Mouse (Mus musculus) thymus, postnatal 0 days (tissue): ENCODE data around the gene Cd274. TPM values are rescaled to one million over a fixed set of nuclear protein-coding genes. Genes with fewer than 3 reads are reported as not detected.

Experiments
- DNase-seq: peaks from one replicate; pipeline ENCODE4 v3.0.0-alpha.2; 2015; ENCODE audit warnings: low spot score
- polyA plus RNA-seq: library from polyadenylated mRNA; unstranded; fragments of >200 nt; fragmentation: Nextera tagmentation; extraction: Ambion mirVana; gene quantifications from 2 replicates; pipeline ENCODE4 v1.2.1, GENCODE M21; 2015

The Cd274 gene
- polyA plus RNA-seq, 1 experiment from 2014 or later: 11.3 TPM

GRCm38 (mm10) chr19:29364076-29364475, 3.2 kb upstream of the Cd274 start:
- no peak for DNase-seq

DNA sequence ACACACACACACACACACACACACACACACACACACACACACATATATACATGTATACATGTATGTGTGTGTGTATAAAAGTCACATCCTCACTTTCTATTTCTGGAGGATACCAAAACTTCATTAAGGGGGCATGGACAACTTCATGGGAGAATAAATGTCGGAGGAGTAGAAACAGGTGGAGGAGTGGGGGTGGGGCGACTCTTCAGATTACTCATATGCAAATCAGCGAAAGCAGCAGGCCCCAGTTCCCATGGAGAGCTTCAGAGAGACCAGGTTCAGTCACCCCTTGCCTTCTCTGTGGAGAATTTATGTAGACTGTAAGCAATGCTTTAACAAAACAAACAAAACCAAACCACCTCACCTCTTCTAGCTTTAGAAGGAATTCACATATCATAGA, 2.1 kb upstream of the Cd274 start:
- peak; percentile 36 for DNase-seq

- DNase-seq: no peak
Observed at GRCm38 (mm10) chr19:29366226-29366968, 858 bp upstream of the Cd274 start.

DNA sequence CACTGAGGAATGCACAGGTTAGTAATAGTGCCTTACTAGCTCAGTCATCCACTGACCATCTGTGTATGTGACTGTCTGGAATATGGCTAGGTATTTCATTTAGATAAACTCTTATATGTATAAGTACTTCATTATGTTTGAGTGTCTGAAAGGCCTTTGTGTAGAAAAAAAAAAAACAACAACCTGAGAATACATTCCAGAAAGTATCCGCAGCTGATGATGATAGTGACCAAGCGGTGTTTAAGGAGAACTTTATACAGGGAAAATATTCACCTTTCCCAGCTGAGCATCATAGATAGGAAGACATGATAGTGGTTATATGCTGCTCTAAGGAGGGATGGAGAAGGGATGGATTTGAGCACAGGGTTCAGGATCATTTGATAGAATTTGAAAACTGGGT, 786 bp downstream of the Cd274 start:
- DNase-seq: no peak

GRCm38 (mm10) chr19:29368671-29369309, 1.5 kb downstream of the Cd274 start:
- no peak for DNase-seq

GRCm38 (mm10) chr19:29370112-29370511, 2.9 kb downstream of the Cd274 start:
- DNase-seq: no peak

- DNase-seq: peak; percentile 20
Observed at GRCm38 (mm10) chr19:29370545-29371283, 3.5 kb downstream of the Cd274 start.

- DNase-seq: peak; percentile 40
Observed at GRCm38 (mm10) chr19:29371284-29372081, 4.2 kb downstream of the Cd274 start.

DNA sequence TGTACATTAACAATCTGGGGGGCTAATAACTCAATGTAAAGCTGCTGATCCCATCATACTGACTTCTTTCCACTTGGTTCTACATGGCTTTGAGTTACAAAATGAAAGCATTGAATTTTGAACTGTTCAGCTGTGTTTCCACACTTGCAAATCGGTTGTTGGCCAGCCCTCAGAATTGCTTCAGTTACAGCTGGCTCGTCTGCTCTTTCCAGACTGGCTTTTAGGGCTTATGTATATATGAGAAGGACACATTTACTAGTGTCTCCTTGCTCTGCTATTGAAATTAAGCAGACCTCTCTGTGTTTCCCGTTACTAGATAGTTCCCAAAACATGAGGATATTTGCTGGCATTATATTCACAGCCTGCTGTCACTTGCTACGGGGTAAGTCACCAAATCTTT, 4.9 kb downstream of the Cd274 start:
- peak; percentile 47 for DNase-seq

- DNase-seq: no peak
Observed at GRCm38 (mm10) chr19:29372621-29373020, 5.4 kb downstream of the Cd274 start.

DNA sequence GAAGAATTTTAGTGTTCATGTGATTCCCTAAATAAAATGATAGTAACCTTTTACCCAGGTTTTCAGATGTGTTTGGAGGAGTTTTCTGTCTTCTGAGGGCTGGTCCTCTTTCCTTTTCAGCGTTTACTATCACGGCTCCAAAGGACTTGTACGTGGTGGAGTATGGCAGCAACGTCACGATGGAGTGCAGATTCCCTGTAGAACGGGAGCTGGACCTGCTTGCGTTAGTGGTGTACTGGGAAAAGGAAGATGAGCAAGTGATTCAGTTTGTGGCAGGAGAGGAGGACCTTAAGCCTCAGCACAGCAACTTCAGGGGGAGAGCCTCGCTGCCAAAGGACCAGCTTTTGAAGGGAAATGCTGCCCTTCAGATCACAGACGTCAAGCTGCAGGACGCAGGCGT, 6.2 kb downstream of the Cd274 start:
- DNase-seq: no peak

DNA sequence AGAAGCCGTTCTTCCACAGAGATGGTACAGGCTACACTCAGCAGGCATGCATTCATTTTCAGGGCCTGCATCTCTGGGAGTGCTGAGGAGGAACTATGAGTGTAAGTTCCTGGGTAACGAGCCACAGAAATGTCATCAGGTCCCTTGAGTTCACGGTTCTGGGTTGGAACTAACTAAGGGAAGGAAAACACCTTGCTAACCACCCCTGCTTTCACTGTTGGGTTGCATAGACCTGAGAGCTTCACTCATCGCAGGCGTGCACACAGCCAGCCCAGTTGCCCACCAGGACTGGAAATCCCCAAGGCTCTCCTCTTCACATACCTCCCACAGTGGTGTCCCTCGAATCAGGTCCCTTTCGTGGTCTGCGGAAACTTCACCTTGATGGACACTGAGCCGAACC, 7.7 kb downstream of the Cd274 start:
- no peak for DNase-seq

DNA sequence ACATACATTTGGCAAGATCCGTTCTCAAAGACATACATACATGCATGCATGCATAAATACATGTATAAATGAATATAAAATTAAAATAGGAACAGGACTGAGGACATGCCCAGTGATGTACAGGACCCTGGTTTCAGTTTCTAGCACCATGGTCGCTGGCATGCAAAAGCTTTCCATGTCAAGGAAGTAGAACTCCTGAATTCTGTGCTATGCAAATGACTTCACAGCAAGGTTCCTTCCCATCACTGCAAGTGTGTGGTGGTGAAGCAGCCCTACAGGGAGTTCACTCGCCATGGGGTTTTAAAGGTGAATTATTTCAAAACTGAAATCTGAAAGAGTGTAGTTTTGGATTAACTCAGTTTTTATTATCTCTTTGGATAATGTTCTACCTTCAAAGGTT, 9.1 kb downstream of the Cd274 start:
- DNase-seq: no peak

GRCm38 (mm10) chr19:29379839-29380603, 12.8 kb downstream of the Cd274 start:
- no peak for DNase-seq

DNA sequence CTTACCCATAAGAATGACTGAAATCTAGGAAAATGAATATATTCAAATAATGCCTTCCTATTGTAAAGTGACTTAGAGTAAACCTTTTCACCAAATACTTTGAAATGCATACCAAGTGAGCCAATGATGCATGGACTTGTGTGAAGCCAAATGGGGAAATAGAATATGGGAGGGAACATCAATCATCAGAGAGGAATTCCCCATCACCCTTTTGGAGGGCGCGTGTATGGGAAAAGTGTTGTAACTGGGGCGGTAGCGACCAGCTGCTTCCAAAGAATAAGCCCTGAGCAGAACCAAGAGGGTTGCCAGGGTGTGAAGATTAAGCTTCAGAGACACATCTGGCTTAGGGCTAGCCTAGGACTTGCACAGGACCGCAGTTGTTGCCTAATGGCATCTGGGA, 16.1 kb downstream of the Cd274 start:
- DNase-seq: no peak

DNA sequence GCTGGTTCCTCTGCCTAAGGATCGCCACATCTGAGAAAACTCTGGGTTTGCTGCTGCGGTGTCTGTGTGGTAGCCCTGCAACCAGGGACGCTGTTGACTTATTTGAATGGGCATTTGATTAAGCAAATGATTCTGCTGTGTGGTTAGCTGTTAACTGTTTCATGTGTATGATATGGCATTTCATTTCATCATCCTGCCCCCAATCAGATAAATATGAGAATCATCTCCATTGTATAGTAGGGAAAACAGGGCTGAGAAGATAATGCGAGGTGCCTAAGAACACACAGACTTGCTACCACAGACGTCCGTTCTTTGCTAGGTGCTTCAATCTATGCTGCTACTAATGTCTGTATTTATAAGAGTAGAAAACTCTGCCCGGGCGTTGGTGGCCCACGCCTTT, 17.2 kb downstream of the Cd274 start:
- DNase-seq: no peak

- DNase-seq: no peak
Observed at GRCm38 (mm10) chr19:29384994-29385393, 17.7 kb downstream of the Cd274 start.

GRCm38 (mm10) chr19:29385822-29386221, 18.6 kb downstream of the Cd274 start:
- DNase-seq: no peak

DNA sequence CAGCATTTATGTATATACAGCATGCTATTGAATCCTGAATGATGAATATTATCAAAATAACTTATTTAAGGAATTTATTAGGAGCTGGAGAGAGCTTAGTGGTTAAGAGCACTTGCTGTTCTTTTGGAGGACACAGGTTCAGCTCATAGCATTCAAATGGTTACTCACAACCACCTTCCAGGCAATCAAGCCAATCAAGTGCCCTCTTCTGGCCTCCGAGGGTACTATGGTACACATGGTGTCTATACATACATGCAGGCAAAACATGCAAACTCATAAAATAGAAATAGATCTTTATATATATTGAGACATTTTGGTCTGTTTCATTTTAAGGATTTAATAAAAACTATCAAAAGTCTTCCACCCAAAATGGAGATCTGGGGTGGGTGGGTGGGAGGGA, 21.6 kb downstream of the Cd274 start:
- no peak for DNase-seq

DNA sequence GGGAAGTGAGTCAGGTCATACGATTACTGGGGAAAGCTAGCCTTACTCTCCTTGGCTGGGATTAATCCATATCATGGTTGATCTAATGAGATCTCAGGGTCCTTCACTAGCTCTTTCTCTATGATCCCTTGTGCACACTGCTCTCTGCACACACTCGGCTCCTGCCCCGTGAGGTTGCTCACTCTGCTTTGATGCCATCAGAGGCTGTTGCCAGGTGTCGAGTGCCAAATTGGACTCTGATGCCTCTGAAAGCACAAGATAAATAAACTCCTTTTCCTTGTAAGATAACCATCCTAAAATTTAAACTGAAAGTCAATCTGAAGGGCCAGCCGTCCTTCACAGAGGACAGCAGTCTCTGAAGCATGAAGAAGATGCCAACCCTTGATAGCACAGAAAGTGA, 23.2 kb downstream of the Cd274 start:
- no peak for DNase-seq

DNA sequence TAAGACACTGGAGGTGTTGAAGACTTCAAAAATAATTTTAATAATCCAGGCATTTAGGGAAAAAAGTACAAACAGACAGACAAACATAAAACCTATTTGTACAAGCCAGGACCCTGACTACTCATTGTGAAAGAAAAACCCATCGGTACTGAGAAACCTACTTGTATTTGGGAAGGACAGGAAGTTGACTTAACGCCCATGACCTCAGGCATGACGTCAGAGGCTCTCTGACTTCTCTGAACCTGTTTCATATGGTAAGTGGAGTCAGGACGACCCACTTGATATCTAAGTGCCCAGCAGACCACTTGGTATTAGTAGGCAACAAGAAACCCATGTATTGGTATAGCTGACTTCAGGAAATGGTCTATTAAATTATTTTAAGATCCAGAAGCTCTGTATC, 24.0 kb downstream of the Cd274 start:
- DNase-seq: no peak
